Mouse (Mus musculus) C2C12 (cell line): Measurements from ENCODE around the gene Psma1. TPM values are rescaled to one million over a fixed set of nuclear protein-coding genes. Genes with fewer than 3 reads are reported as not detected.

ENCODE experiments used
- H3K27me3 ChIP-seq: one replicate; pipeline ENCODE4 v1.6.1; 2011; ENCODE audit not compliant: control insufficient read depth, insufficient read depth, insufficient read length
- H3K36me3 ChIP-seq: one replicate; pipeline ENCODE4 v1.6.1; 2011; ENCODE audit not compliant: control insufficient read depth, insufficient read depth
- H3K4me3 ChIP-seq: one replicate; pipeline ENCODE4 v1.5.1; 2011; ENCODE audit warnings: mild to moderate bottlenecking, control low read depth; ENCODE audit not compliant: poor library complexity, insufficient read depth, severe bottlenecking
- H3K79me2 ChIP-seq: one replicate; pipeline ENCODE4 v1.6.1; 2011; ENCODE audit not compliant: control insufficient read depth, insufficient read depth
- H3K79me3 ChIP-seq: one replicate; pipeline ENCODE4 v1.6.1; 2011; ENCODE audit warnings: low read depth, control low read depth
- H3ac ChIP-seq: one replicate; pipeline ENCODE3; 2011; ENCODE audit warnings: low read depth; ENCODE audit not compliant: control insufficient read depth, insufficient read length
- CEBPB ChIP-seq: IDR thresholded peaks from one replicate; pipeline ENCODE4 v1.6.1; 2011; ENCODE audit warnings: low read depth, mild to moderate bottlenecking, control low read depth, moderate library complexity
- CTCF ChIP-seq: IDR thresholded peaks from one replicate; pipeline ENCODE4 v1.5.1; 2011; ENCODE audit not compliant: control insufficient read depth, insufficient read depth, insufficient read length
- FOSL1 ChIP-seq: IDR thresholded peaks from one replicate; pipeline ENCODE4 v1.8.0; 2011; ENCODE audit warnings: mild to moderate bottlenecking, low read length; ENCODE audit not compliant: poor library complexity, insufficient read depth, severe bottlenecking
- MAX ChIP-seq: IDR thresholded peaks from one replicate; pipeline ENCODE4 v1.6.1; 2011; ENCODE audit warnings: mild to moderate bottlenecking, control low read depth
- MYOD1 ChIP-seq: IDR thresholded peaks from one replicate; pipeline ENCODE4 v1.6.1; 2011; ENCODE audit warnings: low read depth; ENCODE audit not compliant: control insufficient read depth, insufficient read length
- MYOG ChIP-seq: IDR thresholded peaks from one replicate; pipeline ENCODE4 v1.6.1; 2011; ENCODE audit not compliant: control insufficient read depth, insufficient read length; ENCODE audit errors: extremely low read depth
- USF1 ChIP-seq: IDR thresholded peaks from one replicate; pipeline ENCODE4 v1.6.1; 2011; ENCODE audit warnings: low read depth, mild to moderate bottlenecking, control low read depth, moderate library complexity
- polyA plus RNA-seq: library from polyadenylated mRNA; unstranded; fragments of >200 nt; fragmentation: generic; extraction: Trizol; gene quantifications from one replicate; pipeline ENCODE4 v1.2.1, GENCODE M21; 2012; ENCODE audit warnings: missing spikeins

Gene Psma1
- polyA plus RNA-seq, 1 experiment = 163 TPM

- H3ac ChIP-seq = no peak overlapping the region
- no peaks in the 10 kb centered on the region for H3K27me3 ChIP-seq
- H3K79me3 ChIP-seq = no peaks in the 10 kb centered on the region
- H3K4me3 ChIP-seq = no peak overlapping the region
- no peak for TF ChIP-seq CTCF
- TF ChIP-seq MYOG = no peak
- no peak for TF ChIP-seq USF1
- TF ChIP-seq FOSL1 = no peak
- no peak for TF ChIP-seq CEBPB
- no peak for TF ChIP-seq MYOD1
- no peak for TF ChIP-seq MAX
- H3K36me3 ChIP-seq = peaks cover 47% of the 10 kb centered on the region
- no peaks in the 10 kb centered on the region for H3K79me2 ChIP-seq
Measured at GRCm38 (mm10) chr7:114226521-114226920, 49.4 kb downstream of the Psma1 start.

GRCm38 (mm10) chr7:114220433-114220832 lies 55.5 kb downstream of the Psma1 start:
- H3K4me3 ChIP-seq = no peak overlapping the region
- H3K27me3 ChIP-seq = no peaks in the 10 kb centered on the region
- H3K79me2 ChIP-seq = no peaks in the 10 kb centered on the region
- H3K36me3 ChIP-seq = peaks cover 48% of the 10 kb centered on the region
- H3K79me3 ChIP-seq = no peaks in the 10 kb centered on the region
- TF ChIP-seq MAX = no peak
- no peak for TF ChIP-seq USF1
- TF ChIP-seq CTCF = no peak
- TF ChIP-seq MYOG = no peak
- TF ChIP-seq MYOD1 = no peak
- TF ChIP-seq FOSL1 = no peak
- no peak for TF ChIP-seq CEBPB
- H3ac ChIP-seq = no peak overlapping the region

GRCm38 (mm10) chr7:114216908-114217307 lies 59.0 kb downstream of the Psma1 start:
- no peak for TF ChIP-seq MAX
- no peak for TF ChIP-seq USF1
- no peak for TF ChIP-seq CTCF
- TF ChIP-seq CEBPB = no peak
- TF ChIP-seq MYOD1 = no peak
- TF ChIP-seq MYOG = no peak
- Histone ChIP-seq H3K79me2 (no peaks in the 10 kb centered on the region), H3ac (no peak overlapping the region), H3K36me3 (peaks cover 47% of the 10 kb centered on the region), H3K27me3 (no peaks in the 10 kb centered on the region), H3K79me3 (no peaks in the 10 kb centered on the region), H3K4me3 (no peak overlapping the region)

Other genes with a start within 250 kb of the Psma1 start
- gene Rras2, start 158.3 kb downstream of the Psma1 start, polyA plus RNA-seq = 55.3 TPM
- 53.9 TPM for gene Copb1, start 21.4 kb downstream of the Psma1 start, polyA plus RNA-seq
- gene Pde3b, start 139.2 kb upstream of the Psma1 start, polyA plus RNA-seq = 2.1 TPM